Mouse (Mus musculus): ENCODE measurements at regions not wholly inside any gene's neighbourhood (a gene's known extent, or its start where the extent isn't known, plus 50 kb on each side); places are given as distances from the start of the nearest gene placed in this dataset.
"Not testable (repeated sequence)": the region's sequence is repeated elsewhere in the genome, so short reads cannot be mapped to it uniquely, and the experiment has no call there.

- H3K36me3 ChIP-seq; H3K9ac ChIP-seq (replicated peaks); H3K4me3 ChIP-seq; ATAC-seq (ENCODE audit: low FRiP score, low read depth); H3K4me2 ChIP-seq (replicated peaks); H3K27ac ChIP-seq (replicated peaks); H3K27me3 ChIP-seq; H3K9me3 ChIP-seq: not testable (repeated sequence)
- H3K4me1 ChIP-seq, result peaks cover 29% of the 10 kb centered on the region
- 88% methylated on average over 1 of the region's 1 CpGs for whole genome bisulfite sequencing
Measured at GRCm38 (mm10) chr1:59425771-59426170, 56.5 kb upstream of the Fzd7 start.

DNA sequence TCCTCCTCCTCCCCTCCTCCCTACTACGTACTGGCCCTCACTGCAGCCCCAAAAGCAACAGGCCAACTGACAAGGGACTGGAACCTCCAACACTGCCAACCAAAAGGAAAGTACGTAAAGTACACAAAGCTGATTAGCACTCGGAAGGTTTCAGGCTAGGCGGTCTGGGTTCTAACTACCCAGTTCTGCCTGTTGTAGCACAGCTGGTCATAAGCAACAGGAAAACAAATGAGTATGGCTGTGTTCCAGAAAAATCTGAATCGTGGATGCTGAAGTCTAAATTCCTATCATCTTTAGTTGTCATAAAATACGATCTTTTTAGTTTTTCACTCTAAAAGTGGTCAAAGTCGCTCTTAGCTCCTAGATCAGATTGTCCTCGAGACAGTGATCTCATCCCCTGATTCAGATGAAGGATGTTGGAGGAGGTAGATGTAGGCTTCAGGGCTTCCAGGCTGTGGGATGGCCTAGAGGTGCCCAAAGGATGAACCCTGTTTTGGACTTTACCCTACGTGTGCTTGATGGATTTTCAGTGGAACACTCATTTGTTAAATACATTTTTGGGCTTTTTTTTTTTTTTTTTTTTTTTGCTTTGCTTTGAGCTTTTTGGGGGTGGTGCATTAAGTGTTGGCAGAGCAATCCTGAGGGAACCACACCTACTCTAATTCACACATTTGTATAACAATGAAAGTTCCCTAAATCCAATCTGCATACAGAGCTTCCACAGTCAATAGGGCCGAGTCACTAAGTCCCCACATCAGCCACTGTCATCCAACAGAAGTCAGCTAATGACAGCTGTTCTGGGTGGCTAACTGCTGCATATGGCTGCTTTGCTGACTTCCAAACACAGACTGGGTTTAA lies 55.6 kb upstream of the Fzd7 start:
- Histone ChIP-seq H3K4me2 (replicated peaks) (no peak overlapping the region), H3K27ac (replicated peaks) (no peak overlapping the region), H3K4me1 (peaks cover 29% of the 10 kb centered on the region), H3K4me3 (no peak overlapping the region), H3K9ac (replicated peaks) (no peak overlapping the region), H3K36me3 (no peaks in the 10 kb centered on the region), H3K27me3 (peaks cover 9% of the 10 kb centered on the region; the same call in 1 of the 2 replicates), H3K9me3 (no peaks in the 10 kb centered on the region)
- 61% methylated on average over 9 of the region's 10 CpGs for WGBS
- no peak for ATAC-seq (ENCODE audit: low FRiP score, low read depth)

- no peak overlapping the region for H3K4me2 ChIP-seq (replicated peaks)
- H3K9me3 ChIP-seq, result no peaks in the 10 kb centered on the region
- WGBS, result 52% methylated on average over 5 of the region's 5 CpGs
- no peaks in the 10 kb centered on the region for H3K36me3 ChIP-seq
- no peak overlapping the region for H3K27ac ChIP-seq (replicated peaks)
- no peak overlapping the region for H3K4me3 ChIP-seq
- H3K9ac ChIP-seq (replicated peaks), result no peak overlapping the region
- H3K27me3 ChIP-seq, result peaks cover 9% of the 10 kb centered on the region; the same call in 1 of the 2 replicates
- no peak for ATAC-seq (ENCODE audit: low FRiP score, low read depth)
- peaks cover 26% of the 10 kb centered on the region for H3K4me1 ChIP-seq
Measured at GRCm38 (mm10) chr1:59427204-59427557, 55.0 kb upstream of the Fzd7 start.

DNA sequence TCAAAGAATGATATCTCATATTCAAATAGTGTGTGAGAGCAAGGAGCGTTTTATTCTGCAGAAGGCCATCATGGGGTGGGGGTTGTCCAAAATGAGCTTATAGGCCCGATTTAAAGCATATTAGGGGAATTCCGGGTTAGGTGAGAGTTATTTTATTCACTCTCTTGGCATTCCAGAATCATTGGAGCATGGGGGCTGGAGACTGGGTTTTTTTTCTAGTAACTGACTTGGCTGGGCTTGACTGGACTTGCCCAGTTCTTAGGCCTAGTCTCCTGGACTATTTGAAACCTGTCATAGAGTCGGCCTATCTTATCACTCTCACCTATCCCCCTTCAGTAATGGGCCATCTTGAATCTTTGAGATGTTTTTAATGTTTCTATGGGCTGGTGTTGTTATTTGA lies 52.9 kb upstream of the Fzd7 start:
- Histone ChIP-seq H3K27ac (replicated peaks) (no peak overlapping the region), H3K9me3 (no peaks in the 10 kb centered on the region), H3K4me3 (no peak overlapping the region), H3K9ac (replicated peaks) (no peak overlapping the region), H3K27me3 (peaks cover 9% of the 10 kb centered on the region; the same call in 1 of the 2 replicates), H3K4me1 (peaks cover 10% of the 10 kb centered on the region), H3K4me2 (replicated peaks) (no peak overlapping the region), H3K36me3 (no peaks in the 10 kb centered on the region)
- WGBS, result 89% methylated on average over 4 of the region's 4 CpGs
- ATAC-seq (ENCODE audit: low FRiP score, low read depth), result no peak

DNA sequence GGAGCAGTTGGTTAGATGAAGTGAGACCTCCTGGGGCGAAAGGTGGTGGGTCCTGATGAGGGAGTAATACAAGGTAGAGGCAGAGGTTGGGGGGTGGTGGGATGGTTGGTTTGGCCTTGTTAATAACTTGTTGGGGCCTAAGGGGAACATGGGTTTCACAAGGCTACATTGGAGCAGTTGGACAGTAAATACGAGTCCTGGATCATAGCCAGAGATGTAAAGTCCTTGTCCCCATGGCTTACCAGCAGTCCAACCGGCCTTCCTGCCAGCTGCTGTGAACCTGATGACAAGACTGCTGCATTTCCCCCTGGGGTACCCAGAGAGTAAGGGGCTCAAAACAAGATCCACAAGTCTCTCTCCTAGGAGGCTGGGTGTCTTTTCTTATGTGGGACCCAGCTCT lies 52.0 kb upstream of the Fzd7 start:
- Histone ChIP-seq H3K36me3 (no peaks in the 10 kb centered on the region), H3K4me3 (no peak overlapping the region), H3K27me3 (0 out of 2 replicates have a peak, but pooled peaks cover 3% of the 10 kb centered on the region), H3K4me2 (replicated peaks) (no peak overlapping the region), H3K4me1 (peaks cover 6% of the 10 kb centered on the region; the same call in 1 of the 2 replicates), H3K27ac (replicated peaks) (no peak overlapping the region), H3K9me3 (no peaks in the 10 kb centered on the region), H3K9ac (replicated peaks) (no peak overlapping the region)
- 86% methylated on average over 3 of the region's 3 CpGs for WGBS
- ATAC-seq (ENCODE audit: low FRiP score, low read depth), result no peak

DNA sequence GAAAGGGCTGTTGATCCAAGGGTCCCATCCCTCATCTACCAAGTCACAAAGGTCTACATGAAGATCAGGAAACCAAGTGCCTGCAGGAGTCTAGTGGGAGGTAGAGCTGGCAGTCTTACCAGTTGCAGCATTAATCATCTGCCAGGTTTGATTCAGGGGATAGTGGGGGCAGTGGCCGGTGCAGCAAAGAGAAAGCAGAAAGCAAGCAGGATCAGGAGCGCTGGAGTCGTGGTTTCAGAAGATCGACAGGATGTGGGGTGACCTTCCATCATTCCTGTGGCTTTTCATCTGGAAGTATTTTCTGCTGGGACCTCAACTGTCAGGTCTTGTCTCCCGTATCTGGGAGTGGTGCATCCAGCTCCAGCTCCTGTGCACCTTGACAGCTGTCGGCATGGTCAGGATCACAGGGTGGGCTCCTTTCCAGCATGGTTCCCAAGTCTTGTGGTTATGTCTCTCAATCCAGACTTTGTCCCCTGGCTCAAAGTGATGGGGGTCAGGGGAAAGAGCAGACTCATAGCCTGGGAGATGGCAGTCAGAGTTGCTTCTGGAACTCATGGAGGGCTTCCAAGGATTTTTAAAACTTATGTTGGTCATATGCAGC lies 51.2 kb upstream of the Fzd7 start:
- H3K27me3 ChIP-seq, result 0 out of 2 replicates have a peak, but pooled peaks cover 3% of the 10 kb centered on the region
- H3K36me3 ChIP-seq, result no peaks in the 10 kb centered on the region
- no peak overlapping the region for H3K27ac ChIP-seq (replicated peaks)
- no peak overlapping the region for H3K4me2 ChIP-seq (replicated peaks)
- H3K4me3 ChIP-seq, result no peak overlapping the region
- peaks cover 5% of the 10 kb centered on the region; the same call in 1 of the 2 replicates for H3K4me1 ChIP-seq
- 94% methylated on average over 6 of the region's 6 CpGs for WGBS
- no peaks in the 10 kb centered on the region for H3K9me3 ChIP-seq
- no peak overlapping the region for H3K9ac ChIP-seq (replicated peaks)
- no peak for ATAC-seq (ENCODE audit: low FRiP score, low read depth)

Data from midbrain, embryonic 12.5 days (tissue).